In genomic region chr6:58856494-58856893, GRCm38 (mm10) we compare ENCODE assay signal across 12 mouse cellular contexts. TPM values are rescaled to one million over a fixed set of nuclear protein-coding genes. Genes with fewer than 3 reads are reported as not detected.
A peak's percentile ranks its signal among the peaks of the same experiment; 100 is the strongest.
DNase-seq lines count a peak whose midpoint lies in the region; ATAC-seq lines count a peak whose summit lies in the region.
"Had no signal": no experiment of that assay in that cellular context is flagged by ENCODE, and none has a peak within 500 bp of the region (broad histone marks: within the 10 kb centered on the region; RNA-seq: fewer than 3 reads in every experiment).

No protein-coding gene starts in this region.

- 76% methylated on average over 2 of the region's 2 CpGs for WGBS in forebrain, embryonic 16.5 days
- 60% methylated on average over 2 of the region's 2 CpGs for WGBS in forebrain, embryonic 13.5 days
- 68% methylated on average over 2 of the region's 2 CpGs for WGBS in hindbrain, embryonic 13.5 days
- WGBS in hindbrain, embryonic 10.5 days = 68% methylated on average over 2 of the region's 2 CpGs
- 60% methylated on average over 2 of the region's 2 CpGs for WGBS in neural tube, embryonic 14.5 days

- no peak for DNase-seq in hindbrain, embryonic 10.5 days (ENCODE audit: low spot score)
- DNase-seq in neural tube, embryonic 10.5 days (ENCODE audit: extremely low spot score, low spot score) = no peak
- DNase-seq in urinary bladder, adult 2 months (ENCODE audit: low spot score) = no peak
- DNase-seq: kidney, adult 18-20 months; kidney, postnatal 36 days; lung, postnatal 10 days had no signal

- H3K9me3 ChIP-seq in forebrain, embryonic 16.5 days (ENCODE audit: control insufficient read depth, low read length) = no peaks in the 10 kb centered on the region
- no peaks in the 10 kb centered on the region for H3K9me3 ChIP-seq in forebrain, embryonic 13.5 days (replicated peaks)
- no peaks in the 10 kb centered on the region for H3K9me3 ChIP-seq in hindbrain, embryonic 13.5 days
- no peaks in the 10 kb centered on the region for H3K9me3 ChIP-seq in hindbrain, embryonic 10.5 days
- no peaks in the 10 kb centered on the region for H3K9me3 ChIP-seq in neural tube, embryonic 14.5 days (ENCODE audit: control insufficient read depth, low read length)
- H3K9me3 ChIP-seq: liver, embryonic 15.5 days had no signal

- no peaks in the 10 kb centered on the region for H3K27me3 ChIP-seq in forebrain, embryonic 16.5 days (replicated peaks; ENCODE audit: control insufficient read depth, insufficient read depth, low read length)
- no peaks in the 10 kb centered on the region for H3K27me3 ChIP-seq in forebrain, embryonic 13.5 days
- no peaks in the 10 kb centered on the region for H3K27me3 ChIP-seq in hindbrain, embryonic 13.5 days
- no peaks in the 10 kb centered on the region for H3K27me3 ChIP-seq in hindbrain, embryonic 10.5 days (ENCODE audit: insufficient read depth, poor library complexity, severe bottlenecking)
- H3K27me3 ChIP-seq in neural tube, embryonic 14.5 days (ENCODE audit: control insufficient read depth, insufficient read depth, low read length) = no peaks in the 10 kb centered on the region
- H3K27me3 ChIP-seq: liver, embryonic 15.5 days had no signal

- H3K9ac ChIP-seq in forebrain, embryonic 16.5 days (replicated peaks; ENCODE audit: low read depth, low read length) = no peak overlapping the region
- H3K9ac ChIP-seq in forebrain, embryonic 13.5 days = no peak overlapping the region
- no peak overlapping the region for H3K9ac ChIP-seq in hindbrain, embryonic 13.5 days
- no peak overlapping the region for H3K9ac ChIP-seq in neural tube, embryonic 14.5 days (replicated peaks; ENCODE audit: low read depth, low read length)
- H3K9ac ChIP-seq: liver, embryonic 15.5 days had no signal

- no peak overlapping the region for H3K4me2 ChIP-seq in forebrain, embryonic 16.5 days (ENCODE audit: low read length)
- no peak overlapping the region for H3K4me2 ChIP-seq in forebrain, embryonic 13.5 days
- no peak overlapping the region for H3K4me2 ChIP-seq in hindbrain, embryonic 13.5 days
- H3K4me2 ChIP-seq in neural tube, embryonic 14.5 days (ENCODE audit: low read depth, low read length) = no peak overlapping the region
- H3K4me2 ChIP-seq: liver, embryonic 15.5 days had no signal

- ATAC-seq in forebrain, embryonic 16.5 days = no peak
- no peak for ATAC-seq in forebrain, embryonic 13.5 days
- ATAC-seq in hindbrain, embryonic 13.5 days (ENCODE audit: low FRiP score) = 0 out of 2 replicates have a peak, but pooled peaks have one; percentile 53
- peak; percentile 42; the same call in 1 of the 2 replicates for ATAC-seq in neural tube, embryonic 14.5 days (ENCODE audit: low read depth)
- ATAC-seq: hindbrain, postnatal 0 days had no signal

- peak overlapping the region; percentile 83 for H3K27ac ChIP-seq in forebrain, embryonic 16.5 days (ENCODE audit: low read length)
- H3K27ac ChIP-seq in forebrain, embryonic 13.5 days = no peak overlapping the region
- no peak overlapping the region for H3K27ac ChIP-seq in hindbrain, embryonic 13.5 days
- H3K27ac ChIP-seq in hindbrain, embryonic 10.5 days = no peak overlapping the region
- no peak overlapping the region for H3K27ac ChIP-seq in neural tube, embryonic 14.5 days (ENCODE audit: low read depth, low read length)
- H3K27ac ChIP-seq: hindbrain, postnatal 0 days; liver, embryonic 15.5 days had no signal

- H3K4me1 ChIP-seq in forebrain, embryonic 16.5 days (replicated peaks; ENCODE audit: control insufficient read depth, insufficient read depth, low read length) = peaks cover 20% of the 10 kb centered on the region
- H3K4me1 ChIP-seq in forebrain, embryonic 13.5 days = peaks cover 12% of the 10 kb centered on the region
- 0 out of 2 replicates have a peak, but pooled peaks cover 7% of the 10 kb centered on the region for H3K4me1 ChIP-seq in hindbrain, embryonic 13.5 days (replicated peaks)
- H3K4me1 ChIP-seq in hindbrain, embryonic 10.5 days (replicated peaks) = no peaks in the 10 kb centered on the region
- H3K4me1 ChIP-seq in neural tube, embryonic 14.5 days (ENCODE audit: control insufficient read depth, insufficient read depth, low read length) = no peaks in the 10 kb centered on the region
- H3K4me1 ChIP-seq: liver, embryonic 15.5 days had no signal

- no peaks in the 10 kb centered on the region for H3K36me3 ChIP-seq in forebrain, embryonic 16.5 days (ENCODE audit: control insufficient read depth, insufficient read depth)
- 0 out of 2 replicates have a peak, but pooled peaks cover 7% of the 10 kb centered on the region for H3K36me3 ChIP-seq in forebrain, embryonic 13.5 days (ENCODE audit: poor library complexity, severe bottlenecking)
- peaks cover 19% of the 10 kb centered on the region for H3K36me3 ChIP-seq in hindbrain, embryonic 13.5 days
- no peaks in the 10 kb centered on the region for H3K36me3 ChIP-seq in hindbrain, embryonic 10.5 days
- H3K36me3 ChIP-seq in neural tube, embryonic 14.5 days (ENCODE audit: control insufficient read depth, insufficient read depth, low read length) = no peaks in the 10 kb centered on the region
- H3K36me3 ChIP-seq: liver, embryonic 15.5 days had no signal

- no peak overlapping the region for H3K4me3 ChIP-seq in forebrain, embryonic 16.5 days (replicated peaks; ENCODE audit: low read length)
- no peak overlapping the region for H3K4me3 ChIP-seq in forebrain, embryonic 13.5 days
- H3K4me3 ChIP-seq in hindbrain, embryonic 13.5 days = no peak overlapping the region
- no peak overlapping the region for H3K4me3 ChIP-seq in hindbrain, embryonic 10.5 days
- no peak overlapping the region for H3K4me3 ChIP-seq in neural tube, embryonic 14.5 days (ENCODE audit: low read depth, low read length)
- H3K4me3 ChIP-seq: liver, embryonic 15.5 days had no signal

RNA-seq across cellular contexts. Expression of gene Herc3, which starts 25.2 kb away (rescaled TPM):
- polyA plus RNA-seq in forebrain, embryonic 16.5 days (2015; fragmentation: Nextera tagmentation; extraction: Ambion mirVana) = 24.9 and 29.2 TPM in 2 replicates
- polyA plus RNA-seq in forebrain, embryonic 13.5 days (2015; fragmentation: Nextera tagmentation; extraction: Ambion mirVana) = 14.6 and 15.0 TPM in 2 replicates
- polyA plus RNA-seq in hindbrain, embryonic 13.5 days (2015; fragmentation: Nextera tagmentation; extraction: Ambion mirVana) = 21.7 and 22.0 TPM in 2 replicates
- 5.2 and 6.8 TPM in 2 replicates for polyA plus RNA-seq in hindbrain, embryonic 10.5 days (2016; fragmentation: Nextera tagmentation; extraction: Ambion mirVana)
- polyA plus RNA-seq in neural tube, embryonic 14.5 days (2014; fragmentation: Nextera tagmentation; extraction: Ambion mirVana) = 38.9 and 41.7 TPM in 2 replicates
- 9.4 and 11.6 TPM in 2 replicates for polyA plus RNA-seq in urinary bladder, adult 2 months (2012; rRNA removed)

RNA-seq across cellular contexts. Expression of gene Nap1l5, which starts 50.4 kb away (rescaled TPM):
- polyA plus RNA-seq in forebrain, embryonic 16.5 days (2015; fragmentation: Nextera tagmentation; extraction: Ambion mirVana) = 82.8 and 111 TPM in 2 replicates
- 49.1 and 52.6 TPM in 2 replicates for polyA plus RNA-seq in forebrain, embryonic 13.5 days (2015; fragmentation: Nextera tagmentation; extraction: Ambion mirVana)
- 163 and 173 TPM in 2 replicates for polyA plus RNA-seq in hindbrain, embryonic 13.5 days (2015; fragmentation: Nextera tagmentation; extraction: Ambion mirVana)
- 7.5 and 20.1 TPM in 2 replicates for polyA plus RNA-seq in hindbrain, embryonic 10.5 days (2016; fragmentation: Nextera tagmentation; extraction: Ambion mirVana)
- 374 and 564 TPM in 2 replicates for polyA plus RNA-seq in neural tube, embryonic 14.5 days (2014; fragmentation: Nextera tagmentation; extraction: Ambion mirVana)
- polyA plus RNA-seq in urinary bladder, adult 2 months (2012; rRNA removed) = 3.9 and 5.6 TPM in 2 replicates

Comparison
In these comparisons a context has a peak if more than half of its experiments do, and no peak if none do; other contexts are left out.
1. ATAC-seq: peak in hindbrain, embryonic 13.5 days (single experiment) and neural tube, embryonic 14.5 days (single experiment); none in forebrain, embryonic 16.5 days (single experiment) and forebrain, embryonic 13.5 days (single experiment).